Mouse (Mus musculus): ENCODE measurements at regions not wholly inside any gene's neighbourhood (a gene's known extent, or its start where the extent isn't known, plus 50 kb on each side); places are given as distances from the start of the nearest gene placed in this dataset.

GRCm38 (mm10) chr15:59212362-59212761, 323.3 kb downstream of the Gm49356 start:
- TF ChIP-seq EP300 (IDR thresholded peaks at IDR 0.05; ENCODE audit: low read depth), result no peak
- no peak for TF ChIP-seq CTCF (IDR thresholded peaks at IDR 0.05; ENCODE audit: low read depth)
